Mouse (Mus musculus): ENCODE data around the gene Pbxip1. TPM values are rescaled to one million over a fixed set of nuclear protein-coding genes. Genes with fewer than 3 reads are reported as not detected.
A peak's percentile ranks its signal among the peaks of the same experiment; 100 is the strongest.
"Not testable (repeated sequence)": the region's sequence is repeated elsewhere in the genome, so short reads cannot be mapped to it uniquely, and the experiment has no call there.

Gene Pbxip1
- polyA plus RNA-seq, 1 experiment from 2014 or later = 17.0 TPM

GRCm38 (mm10) chr3:89422556-89423205 is 13.8 kb upstream of the Pbxip1 start:
- Histone ChIP-seq H3K4me2 (peak overlapping the region; percentile 89), H3K27me3 (no peaks in the 10 kb centered on the region), H3K36me3 (peaks cover 15% of the 10 kb centered on the region), H3K4me3 (peak overlapping the region; percentile 40), H3K27ac (replicated peaks) (peak overlapping the region; percentile 71; the same call in 1 of the 2 replicates), H3K9ac (peak overlapping the region; percentile 74), H3K4me1 (replicated peaks) (peaks cover 47% of the 10 kb centered on the region), H3K9me3 (no peaks in the 10 kb centered on the region)
- 66% methylated on average over 6 of the region's 6 CpGs for WGBS
- no peak for ATAC-seq (ENCODE audit: low read depth)

GRCm38 (mm10) chr3:89424416-89425140 is 11.9 kb upstream of the Pbxip1 start:
- no peaks in the 10 kb centered on the region for H3K9me3 ChIP-seq
- H3K4me1 ChIP-seq (replicated peaks) = peaks cover 38% of the 10 kb centered on the region
- peaks cover 17% of the 10 kb centered on the region for H3K36me3 ChIP-seq
- H3K9ac ChIP-seq = no peak overlapping the region
- no peak overlapping the region for H3K27ac ChIP-seq (replicated peaks)
- H3K4me2 ChIP-seq = peak overlapping the region; percentile 89; the same call in 1 of the 2 replicates
- 91% methylated on average over 5 of the region's 5 CpGs for WGBS
- no peak for ATAC-seq (ENCODE audit: low read depth)
- H3K27me3 ChIP-seq = no peaks in the 10 kb centered on the region
- H3K4me3 ChIP-seq = no peak overlapping the region

GRCm38 (mm10) chr3:89425141-89425525 is 11.4 kb upstream of the Pbxip1 start:
- H3K9ac ChIP-seq = no peak overlapping the region
- H3K27me3 ChIP-seq = no peaks in the 10 kb centered on the region
- whole genome bisulfite sequencing = 89% methylated on average over 5 of the region's 5 CpGs
- no peaks in the 10 kb centered on the region for H3K9me3 ChIP-seq
- no peak overlapping the region for H3K27ac ChIP-seq (replicated peaks)
- ATAC-seq (ENCODE audit: low read depth) = no peak
- peaks cover 32% of the 10 kb centered on the region for H3K4me1 ChIP-seq (replicated peaks)
- H3K4me2 ChIP-seq = no peak overlapping the region
- no peak overlapping the region for H3K4me3 ChIP-seq
- peaks cover 17% of the 10 kb centered on the region for H3K36me3 ChIP-seq

- H3K27ac ChIP-seq (replicated peaks) = no peak overlapping the region
- ATAC-seq (ENCODE audit: low read depth) = no peak
- H3K9ac ChIP-seq = no peak overlapping the region
- no peaks in the 10 kb centered on the region for H3K27me3 ChIP-seq
- H3K4me3 ChIP-seq = no peak overlapping the region
- H3K4me1 ChIP-seq (replicated peaks) = peaks cover 30% of the 10 kb centered on the region
- peaks cover 17% of the 10 kb centered on the region for H3K36me3 ChIP-seq
- H3K9me3 ChIP-seq = no peaks in the 10 kb centered on the region
- no peak overlapping the region for H3K4me2 ChIP-seq
- 90% methylated on average over 4 of the region's 4 CpGs for WGBS
Measured at GRCm38 (mm10) chr3:89425876-89426275, 10.6 kb upstream of the Pbxip1 start.

GRCm38 (mm10) chr3:89429021-89429420 is 7.5 kb upstream of the Pbxip1 start:
- not testable (repeated sequence) for ATAC-seq (ENCODE audit: low read depth); H3K27ac ChIP-seq (replicated peaks); H3K4me2 ChIP-seq; H3K9me3 ChIP-seq; H3K9ac ChIP-seq; H3K27me3 ChIP-seq; H3K4me3 ChIP-seq
- WGBS = 94% methylated on average over 7 of the region's 7 CpGs
- Histone ChIP-seq H3K4me1 (replicated peaks) (peaks cover 19% of the 10 kb centered on the region), H3K36me3 (peaks cover 36% of the 10 kb centered on the region)

- peak; percentile 97 for ATAC-seq (ENCODE audit: low read depth)
- no peaks in the 10 kb centered on the region for H3K27me3 ChIP-seq
- peak within 1 kb of the TSS; percentile 73 for H3K4me3 ChIP-seq
- H3K36me3 ChIP-seq = peaks cover 41% of the 10 kb centered on the region
- 3% methylated on average over 68 of the region's 68 CpGs for WGBS
- no peaks in the 10 kb centered on the region for H3K9me3 ChIP-seq
- peak within 1 kb of the TSS; percentile 80 for H3K4me2 ChIP-seq
- H3K4me1 ChIP-seq (replicated peaks) = peaks cover 30% of the 10 kb centered on the region
- peak within 1 kb of the TSS; percentile 87 for H3K9ac ChIP-seq
- peak within 1 kb of the TSS; percentile 86 for H3K27ac ChIP-seq (replicated peaks)
Measured at GRCm38 (mm10) chr3:89430171-89431159, 6.0 kb upstream of the Pbxip1 start, which contains the start of gene Pygo2. Gene Pygo2 (plus strand): TSS chr3:89430214.

- no peak overlapping the region for H3K4me2 ChIP-seq
- H3K36me3 ChIP-seq = peaks cover 29% of the 10 kb centered on the region
- WGBS = 91% methylated on average over 8 of the region's 8 CpGs
- H3K4me1 ChIP-seq (replicated peaks) = peaks cover 46% of the 10 kb centered on the region
- H3K9me3 ChIP-seq = no peaks in the 10 kb centered on the region
- no peak for ATAC-seq (ENCODE audit: low read depth)
- H3K9ac ChIP-seq = no peak overlapping the region
- H3K4me3 ChIP-seq = no peak overlapping the region
- H3K27ac ChIP-seq (replicated peaks) = no peak overlapping the region
- no peaks in the 10 kb centered on the region for H3K27me3 ChIP-seq
Measured at GRCm38 (mm10) chr3:89432606-89433005, 3.9 kb upstream of the Pbxip1 start.

GRCm38 (mm10) chr3:89434532-89434931 is 2.0 kb upstream of the Pbxip1 start:
- Histone ChIP-seq H3K4me1 (replicated peaks) (peaks cover 46% of the 10 kb centered on the region), H3K4me3 (no peak overlapping the region), H3K27ac (replicated peaks) (peak overlapping the region; percentile 42; the same call in 1 of the 2 replicates), H3K4me2 (no peak overlapping the region), H3K36me3 (peaks cover 27% of the 10 kb centered on the region), H3K9ac (no peak overlapping the region), H3K27me3 (no peaks in the 10 kb centered on the region), H3K9me3 (no peaks in the 10 kb centered on the region)
- ATAC-seq (ENCODE audit: low read depth) = no peak
- 84% methylated on average over 11 of the region's 11 CpGs for WGBS

- WGBS = 71% methylated on average over 7 of the region's 7 CpGs
- no peaks in the 10 kb centered on the region for H3K27me3 ChIP-seq
- H3K27ac ChIP-seq (replicated peaks) = no peak overlapping the region
- no peak overlapping the region for H3K4me2 ChIP-seq
- H3K36me3 ChIP-seq = peaks cover 27% of the 10 kb centered on the region
- no peak for ATAC-seq (ENCODE audit: low read depth)
- no peak overlapping the region for H3K4me3 ChIP-seq
- H3K9ac ChIP-seq = no peak overlapping the region
- H3K4me1 ChIP-seq (replicated peaks) = peaks cover 46% of the 10 kb centered on the region
- no peaks in the 10 kb centered on the region for H3K9me3 ChIP-seq
Measured at GRCm38 (mm10) chr3:89435041-89435440, 1.5 kb upstream of the Pbxip1 start.

GRCm38 (mm10) chr3:89437269-89437668 is 763 bp downstream of the Pbxip1 start:
- Histone ChIP-seq H3K9me3 (no peaks in the 10 kb centered on the region), H3K9ac (peak overlapping the region; percentile 62), H3K4me3 (peak overlapping the region; percentile 36), H3K4me1 (replicated peaks) (peaks cover 29% of the 10 kb centered on the region), H3K27ac (replicated peaks) (no peak overlapping the region), H3K36me3 (peaks cover 26% of the 10 kb centered on the region), H3K27me3 (no peaks in the 10 kb centered on the region), H3K4me2 (peak overlapping the region; percentile 47)
- ATAC-seq (ENCODE audit: low read depth) = no peak
- 26% methylated on average over 5 of the region's 5 CpGs for WGBS

- no peak overlapping the region for H3K9ac ChIP-seq
- H3K9me3 ChIP-seq = no peaks in the 10 kb centered on the region
- WGBS = 97% methylated on average over 2 of the region's 2 CpGs
- no peak for ATAC-seq (ENCODE audit: low read depth)
- H3K4me2 ChIP-seq = no peak overlapping the region
- peaks cover 16% of the 10 kb centered on the region for H3K4me1 ChIP-seq (replicated peaks)
- no peaks in the 10 kb centered on the region for H3K27me3 ChIP-seq
- H3K36me3 ChIP-seq = no peaks in the 10 kb centered on the region
- H3K27ac ChIP-seq (replicated peaks) = no peak overlapping the region
- H3K4me3 ChIP-seq = no peak overlapping the region
Measured at GRCm38 (mm10) chr3:89440691-89441090, 4.2 kb downstream of the Pbxip1 start.
